Mouse (Mus musculus): ENCODE measurements at regions not wholly inside any gene's neighbourhood (a gene's known extent, or its start where the extent isn't known, plus 50 kb on each side); places are given as distances from the start of the nearest gene placed in this dataset.

DNA sequence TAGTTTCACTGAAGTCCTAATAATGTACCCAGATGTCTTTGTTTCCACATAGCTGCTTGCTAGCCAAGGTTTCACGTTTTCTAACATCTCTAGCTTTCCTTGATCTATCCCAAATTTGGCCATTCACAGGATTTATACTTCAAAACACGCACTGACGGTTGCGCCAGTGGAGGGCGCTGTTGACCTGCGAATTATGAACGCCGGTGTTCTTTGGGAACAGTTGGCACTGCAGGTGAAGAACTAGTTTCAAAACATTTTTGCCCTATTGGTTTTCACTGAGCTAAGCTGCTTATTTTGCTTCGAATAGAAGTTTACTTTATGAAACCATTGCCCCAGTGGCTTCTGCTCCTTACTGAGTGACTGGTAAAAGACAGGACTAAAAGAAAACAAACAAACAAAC lies 76.7 kb upstream of the Slitrk3 start:
- Histone ChIP-seq H3K9ac (replicated peaks; ENCODE audit: low read length) (no peak overlapping the region), H3K36me3 (ENCODE audit: control insufficient read depth, insufficient read depth, low read length) (no peaks in the 10 kb centered on the region), H3K9me3 (ENCODE audit: control insufficient read depth, low read length) (no peaks in the 10 kb centered on the region), H3K27me3 (ENCODE audit: control insufficient read depth, insufficient read depth, low read length) (no peaks in the 10 kb centered on the region), H3K27ac (replicated peaks; ENCODE audit: low read depth, low read length) (no peak overlapping the region), H3K4me2 (ENCODE audit: low read length) (no peak overlapping the region), H3K4me1 (ENCODE audit: control insufficient read depth, insufficient read depth, low read length) (no peaks in the 10 kb centered on the region), H3K4me3 (replicated peaks; ENCODE audit: low read depth, low read length) (no peak overlapping the region)
- no peak for ATAC-seq (ENCODE audit: low FRiP score, low TSS enrichment)
- DNase-seq: peak; percentile 67
- WGBS: 6% methylated on average over 9 of the region's 9 CpGs

- Histone ChIP-seq H3K4me2 (ENCODE audit: low read length) (no peak overlapping the region), H3K4me1 (ENCODE audit: control insufficient read depth, insufficient read depth, low read length) (no peaks in the 10 kb centered on the region), H3K27ac (replicated peaks; ENCODE audit: low read depth, low read length) (no peak overlapping the region), H3K27me3 (ENCODE audit: control insufficient read depth, insufficient read depth, low read length) (no peaks in the 10 kb centered on the region), H3K9me3 (ENCODE audit: control insufficient read depth, low read length) (no peaks in the 10 kb centered on the region), H3K9ac (replicated peaks; ENCODE audit: low read length) (no peak overlapping the region), H3K36me3 (ENCODE audit: control insufficient read depth, insufficient read depth, low read length) (no peaks in the 10 kb centered on the region), H3K4me3 (replicated peaks; ENCODE audit: low read depth, low read length) (no peak overlapping the region)
- no peak for DNase-seq
- no peak for ATAC-seq (ENCODE audit: low FRiP score, low TSS enrichment)
- WGBS: 89% methylated on average over 4 of the region's 4 CpGs
Measured at GRCm38 (mm10) chr3:73125143-73125542, 67.5 kb upstream of the Slitrk3 start.

DNA sequence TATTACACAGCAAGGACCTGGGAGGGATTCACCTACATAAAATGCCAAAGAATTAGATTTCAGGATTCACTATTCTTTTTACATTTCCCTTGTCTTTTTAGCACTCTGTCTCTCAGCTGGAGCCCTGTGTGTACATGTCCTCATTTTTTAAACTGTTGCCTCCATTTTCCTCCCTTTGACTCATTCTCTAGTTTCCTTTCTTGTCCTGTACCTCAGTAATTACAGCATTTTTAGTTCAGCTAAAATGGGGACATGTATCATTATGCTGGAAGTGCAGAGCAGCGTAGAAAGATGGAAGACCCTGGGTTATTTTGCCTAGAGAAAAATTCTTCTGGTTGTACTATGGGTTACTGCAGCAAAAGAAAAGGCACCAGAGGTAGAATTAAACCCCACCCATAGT lies 51.5 kb upstream of the Slitrk3 start:
- H3K9me3 ChIP-seq (ENCODE audit: control insufficient read depth, low read length): no peaks in the 10 kb centered on the region
- no peak overlapping the region for H3K27ac ChIP-seq (replicated peaks; ENCODE audit: low read depth, low read length)
- no peak overlapping the region for H3K4me2 ChIP-seq (ENCODE audit: low read length)
- H3K27me3 ChIP-seq (ENCODE audit: control insufficient read depth, insufficient read depth, low read length): no peaks in the 10 kb centered on the region
- no peaks in the 10 kb centered on the region for H3K36me3 ChIP-seq (ENCODE audit: control insufficient read depth, insufficient read depth, low read length)
- no peak overlapping the region for H3K4me3 ChIP-seq (replicated peaks; ENCODE audit: low read depth, low read length)
- no peak for DNase-seq
- no peak overlapping the region for H3K9ac ChIP-seq (replicated peaks; ENCODE audit: low read length)
- 75% methylated on average over 1 of the region's 1 CpGs for WGBS
- ATAC-seq (ENCODE audit: low FRiP score, low TSS enrichment): no peak
- H3K4me1 ChIP-seq (ENCODE audit: control insufficient read depth, insufficient read depth, low read length): no peaks in the 10 kb centered on the region

All from midbrain, embryonic 14.5 days (tissue).